Mouse (Mus musculus) cortical plate, adult 2 months (tissue): ENCODE results near the gene Agpat3. TPM values are rescaled to one million over a fixed set of nuclear protein-coding genes. Genes with fewer than 3 reads are reported as not detected.

ENCODE experiments used
- H3K27ac ChIP-seq: fragments of 200-500 bp; 2 replicates; pipeline ENCODE4 v1.5.1; 2012; ENCODE audit warnings: low read length, control low read depth, inconsistent platforms; ENCODE audit not compliant: insufficient read depth
- H3K4me1 ChIP-seq: fragments of 200-500 bp; 2 replicates; pipeline ENCODE4 v1.6.1; 2011; ENCODE audit warnings: low read length; ENCODE audit not compliant: control insufficient read depth, insufficient read depth
- H3K4me3 ChIP-seq: fragments of 200-500 bp; 2 replicates; pipeline ENCODE4 v1.5.1; 2011; ENCODE audit warnings: mild to moderate bottlenecking, low read length, control low read depth; ENCODE audit not compliant: insufficient read depth
- CTCF ChIP-seq: fragments of 200-500 bp; IDR thresholded peaks from 2 replicates; pipeline ENCODE4 v1.5.1; 2011; ENCODE audit warnings: mild to moderate bottlenecking, control low read depth, low read length; ENCODE audit not compliant: insufficient read depth; ENCODE audit errors: extremely low read depth
- POLR2A ChIP-seq: fragments of 200-500 bp; IDR thresholded peaks from 2 replicates; pipeline ENCODE4 v1.6.1; 2011; ENCODE audit warnings: mild to moderate bottlenecking, low read length, control low read depth; ENCODE audit not compliant: insufficient read depth; ENCODE audit errors: extremely low read depth
- polyA plus RNA-seq: library from polyadenylated mRNA; depleted of rRNA; stranded (reverse); fragments of >200 nt; gene quantifications from 2 replicates; pipeline ENCODE4 v1.2.3, GENCODE M21; 2012

Gene Agpat3
- polyA plus RNA-seq, 1 experiment: 241 TPM

GRCm38 (mm10) chr10:78247206-78247605 is 105.1 kb downstream of the Agpat3 start:
- H3K4me1 ChIP-seq: peaks cover 3% of the 10 kb centered on the region; the same call in 1 of the 2 replicates
- TF ChIP-seq CTCF (no peak), POLR2A (no peak)
- no peak overlapping the region for H3K4me3 ChIP-seq
- H3K27ac ChIP-seq: no peak overlapping the region

GRCm38 (mm10) chr10:78246725-78247124 is 105.6 kb downstream of the Agpat3 start:
- no peak for TF ChIP-seq POLR2A
- no peak for TF ChIP-seq CTCF

GRCm38 (mm10) chr10:78245225-78245547 is 107.1 kb downstream of the Agpat3 start:
- Histone ChIP-seq H3K27ac (peak overlapping the region; percentile 43; the same call in 1 of the 2 replicates), H3K4me3 (peak overlapping the region; percentile 54), H3K4me1 (peaks cover 3% of the 10 kb centered on the region; the same call in 1 of the 2 replicates)
- TF ChIP-seq POLR2A (no peak), CTCF (no peak)

More at GRCm38 (mm10) chr10:78246725-78247124, 105.6 kb downstream of the Agpat3 start:
- no peak overlapping the region for H3K27ac ChIP-seq
- H3K4me1 ChIP-seq: peaks cover 3% of the 10 kb centered on the region; the same call in 1 of the 2 replicates
- no peak overlapping the region for H3K4me3 ChIP-seq

GRCm38 (mm10) chr10:78244438-78245224 is 107.7 kb downstream of the Agpat3 start, which contains the start of gene Trappc10:
TSS of gene Trappc10 (minus strand) at chr10:78244641.
- peak within 1 kb of the TSS; percentile 54 for H3K4me3 ChIP-seq
- peak within 1 kb of the TSS; percentile 43 for H3K27ac ChIP-seq
- H3K4me1 ChIP-seq: peaks cover 3% of the 10 kb centered on the region
- TF ChIP-seq CTCF (no peak), POLR2A (peak; percentile 12; the same call in 1 of the 2 replicates)

- Histone ChIP-seq H3K4me1 (peaks cover 3% of the 10 kb centered on the region), H3K4me3 (peak overlapping the region; percentile 54), H3K27ac (no peak overlapping the region)
- no peak for TF ChIP-seq CTCF
- TF ChIP-seq POLR2A: no peak
These were observed 108.2 kb downstream of the Agpat3 start for GRCm38 (mm10) chr10:78244058-78244437.

GRCm38 (mm10) chr10:78238926-78239325 is 113.4 kb downstream of the Agpat3 start:
- no peak for TF ChIP-seq POLR2A
- TF ChIP-seq CTCF: no peak
- peak overlapping the region; percentile 62; the same call in 1 of the 2 replicates for H3K27ac ChIP-seq
- H3K4me3 ChIP-seq: no peak overlapping the region
- H3K4me1 ChIP-seq: peaks cover 14% of the 10 kb centered on the region

- no peak overlapping the region for H3K4me3 ChIP-seq
- H3K27ac ChIP-seq: peak overlapping the region; percentile 62; the same call in 1 of the 2 replicates
- TF ChIP-seq POLR2A: no peak
- no peak for TF ChIP-seq CTCF
- H3K4me1 ChIP-seq: peaks cover 14% of the 10 kb centered on the region
These were observed 114.0 kb downstream of the Agpat3 start for GRCm38 (mm10) chr10:78238297-78238696.

- Histone ChIP-seq H3K4me1 (peaks cover 14% of the 10 kb centered on the region), H3K27ac (no peak overlapping the region), H3K4me3 (no peak overlapping the region)
- TF ChIP-seq POLR2A: no peak
- no peak for TF ChIP-seq CTCF
These were observed 114.5 kb downstream of the Agpat3 start for GRCm38 (mm10) chr10:78237809-78238208.

- H3K27ac ChIP-seq: peak overlapping the region; percentile 85
- H3K4me1 ChIP-seq: peaks cover 16% of the 10 kb centered on the region
- no peak overlapping the region for H3K4me3 ChIP-seq
- TF ChIP-seq CTCF (no peak), POLR2A (no peak)
These were observed 115.2 kb downstream of the Agpat3 start for GRCm38 (mm10) chr10:78236885-78237629.
